Mouse (Mus musculus): ENCODE results near the gene Ndufs1. TPM values are rescaled to one million over a fixed set of nuclear protein-coding genes. Genes with fewer than 3 reads are reported as not detected.
A peak's percentile ranks its signal among the peaks of the same experiment; 100 is the strongest.
"Not testable (repeated sequence)": the region's sequence is repeated elsewhere in the genome, so short reads cannot be mapped to it uniquely, and the experiment has no call there.

The Ndufs1 gene
- total RNA-seq, 1 experiment from 2014 or later, result 142 TPM

GRCm38 (mm10) chr1:63192306-63193065, 15.9 kb upstream of the Ndufs1 start:
- ATAC-seq (replicated peaks in 1 of 2; ENCODE audit: insufficient read depth in 1 of 2, low FRiP score in 2 of 2, low TSS enrichment in 1 of 2, low read depth in 1 of 2, poor library complexity in 2 of 2, severe bottlenecking in 2 of 2), result no peak

- ATAC-seq (replicated peaks in 1 of 2; ENCODE audit: insufficient read depth in 1 of 2, low FRiP score in 2 of 2, low TSS enrichment in 1 of 2, low read depth in 1 of 2, poor library complexity in 2 of 2, severe bottlenecking in 2 of 2), result no peak
These were observed 14.2 kb upstream of the Ndufs1 start for GRCm38 (mm10) chr1:63190851-63191250.

GRCm38 (mm10) chr1:63188536-63188935, 11.9 kb upstream of the Ndufs1 start:
- no peak for ATAC-seq (replicated peaks in 1 of 2; ENCODE audit: insufficient read depth in 1 of 2, low FRiP score in 2 of 2, low TSS enrichment in 1 of 2, low read depth in 1 of 2, poor library complexity in 2 of 2, severe bottlenecking in 2 of 2)

DNA sequence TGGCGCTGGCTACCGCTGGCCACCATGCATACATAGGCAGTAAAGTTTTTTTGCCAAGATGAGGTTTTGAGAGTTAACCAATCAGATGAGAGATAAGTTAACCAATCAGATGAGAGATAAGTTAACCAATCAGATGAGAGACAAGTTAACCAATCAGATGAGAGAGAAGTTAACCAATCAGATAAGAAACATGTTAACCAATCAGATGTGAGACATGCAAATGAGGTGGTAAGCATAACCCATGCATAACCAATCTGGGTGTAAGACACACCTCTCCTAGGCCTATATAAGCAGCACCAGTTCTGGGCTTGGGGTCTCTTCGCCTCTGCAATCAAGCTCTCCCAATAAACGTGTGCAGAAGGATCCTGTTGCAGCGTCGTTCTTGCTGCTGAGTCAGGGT, 8.8 kb upstream of the Ndufs1 start:
- not testable (repeated sequence) for ATAC-seq (replicated peaks in 1 of 2; ENCODE audit: insufficient read depth in 1 of 2, low FRiP score in 2 of 2, low TSS enrichment in 1 of 2, low read depth in 1 of 2, poor library complexity in 2 of 2, severe bottlenecking in 2 of 2)

GRCm38 (mm10) chr1:63182636-63183270, 6.1 kb upstream of the Ndufs1 start:
- ATAC-seq (replicated peaks in 1 of 2; ENCODE audit: insufficient read depth in 1 of 2, low FRiP score in 2 of 2, low TSS enrichment in 1 of 2, low read depth in 1 of 2, poor library complexity in 2 of 2, severe bottlenecking in 2 of 2), result no peak

DNA sequence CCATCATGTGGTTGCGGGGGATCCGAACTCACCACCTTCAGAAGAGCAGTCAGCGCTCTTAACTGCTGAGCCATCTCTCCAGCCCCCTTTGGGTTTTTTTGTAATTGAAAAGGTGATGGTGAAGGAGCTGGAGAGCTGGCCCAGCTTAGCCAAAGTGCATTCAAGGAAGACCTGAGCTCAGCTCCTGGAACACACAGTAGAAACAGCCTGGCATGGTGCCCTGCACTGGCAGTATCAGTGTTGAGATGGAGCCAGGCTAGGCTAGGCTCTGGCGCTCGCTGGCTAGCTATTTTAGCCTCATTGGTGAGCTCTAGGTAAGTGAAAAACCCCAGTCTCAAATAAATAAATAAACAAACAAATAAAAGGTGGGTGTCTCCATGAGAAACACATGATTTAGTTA, 5.6 kb upstream of the Ndufs1 start:
- ATAC-seq (replicated peaks in 1 of 2; ENCODE audit: insufficient read depth in 1 of 2, low FRiP score in 2 of 2, low TSS enrichment in 1 of 2, low read depth in 1 of 2, poor library complexity in 2 of 2, severe bottlenecking in 2 of 2), result no peak

DNA sequence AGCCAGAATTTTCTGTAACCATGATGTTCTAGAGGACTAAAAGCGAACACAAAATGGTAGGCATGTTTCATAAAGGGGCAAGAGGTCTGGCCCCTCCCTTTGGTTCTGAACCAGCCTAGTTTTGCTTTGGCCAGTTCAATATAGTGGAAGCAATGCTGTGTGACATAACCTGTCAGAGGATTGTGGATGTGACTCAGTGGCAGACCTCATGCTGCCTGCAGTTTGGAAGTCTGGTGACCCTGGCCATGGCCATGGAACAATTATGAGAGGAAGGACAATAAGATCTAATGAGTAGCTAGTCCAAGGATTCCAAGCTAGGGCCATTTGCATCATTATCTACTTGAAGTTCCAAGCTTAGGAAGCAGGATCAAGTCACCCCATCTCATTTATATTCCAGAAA, 4.8 kb upstream of the Ndufs1 start:
- ATAC-seq (replicated peaks in 1 of 2; ENCODE audit: insufficient read depth in 1 of 2, low FRiP score in 2 of 2, low TSS enrichment in 1 of 2, low read depth in 1 of 2, poor library complexity in 2 of 2, severe bottlenecking in 2 of 2), result no peak

GRCm38 (mm10) chr1:63181019-63181418, 4.4 kb upstream of the Ndufs1 start:
- peak; percentile 79 to 84 for ATAC-seq (replicated peaks in 1 of 2; ENCODE audit: insufficient read depth in 1 of 2, low FRiP score in 2 of 2, low TSS enrichment in 1 of 2, low read depth in 1 of 2, poor library complexity in 2 of 2, severe bottlenecking in 2 of 2)

DNA sequence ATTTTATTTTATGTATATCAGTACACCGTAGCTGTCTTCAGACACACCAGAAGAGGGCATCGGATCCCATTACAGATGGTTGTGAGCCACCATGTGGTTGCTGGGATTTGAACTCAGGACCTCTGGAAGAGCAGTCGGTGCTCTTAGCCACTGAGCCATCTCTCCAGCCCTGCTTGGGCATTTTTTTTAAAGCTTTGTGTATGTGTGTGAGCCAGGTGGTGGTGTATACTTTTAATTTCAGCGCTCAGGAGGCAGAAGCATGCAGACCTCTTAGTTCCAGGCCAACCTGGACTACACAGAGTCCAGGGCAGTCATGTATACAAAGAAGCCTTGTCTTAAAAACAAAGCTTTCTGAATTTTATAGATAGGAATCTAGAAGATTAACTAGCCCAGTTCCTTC, 3.9 kb upstream of the Ndufs1 start:
- ATAC-seq (replicated peaks in 1 of 2; ENCODE audit: insufficient read depth in 1 of 2, low FRiP score in 2 of 2, low TSS enrichment in 1 of 2, low read depth in 1 of 2, poor library complexity in 2 of 2, severe bottlenecking in 2 of 2), result not testable (repeated sequence)

GRCm38 (mm10) chr1:63180122-63180521, 3.5 kb upstream of the Ndufs1 start:
- ATAC-seq (replicated peaks in 1 of 2; ENCODE audit: insufficient read depth in 1 of 2, low FRiP score in 2 of 2, low TSS enrichment in 1 of 2, low read depth in 1 of 2, poor library complexity in 2 of 2, severe bottlenecking in 2 of 2), result no peak

GRCm38 (mm10) chr1:63178308-63178707, 1.7 kb upstream of the Ndufs1 start:
- no peak for ATAC-seq (replicated peaks in 1 of 2; ENCODE audit: insufficient read depth in 1 of 2, low FRiP score in 2 of 2, low TSS enrichment in 1 of 2, low read depth in 1 of 2, poor library complexity in 2 of 2, severe bottlenecking in 2 of 2)

DNA sequence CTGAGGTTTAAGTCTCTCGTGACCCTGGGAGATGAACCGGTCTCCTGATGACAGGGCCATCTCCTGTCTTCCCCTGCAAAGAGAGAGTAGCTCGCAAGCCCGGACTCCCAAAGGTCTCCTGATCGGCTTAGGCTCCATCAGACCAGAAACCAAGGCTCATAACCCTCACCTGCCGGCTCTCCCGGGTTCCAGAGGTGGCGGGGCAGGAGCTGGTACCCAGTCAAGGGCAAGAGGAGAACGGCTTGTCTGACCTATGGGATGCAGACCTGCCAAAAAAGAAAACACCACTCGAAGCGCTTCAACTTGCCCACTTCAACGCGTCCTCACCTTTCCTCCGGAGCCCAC, 402 bp downstream of the Ndufs1 start:
- peak; percentile 2 to 15; a peak in 3 of 4 replicates for ATAC-seq (replicated peaks in 1 of 2; ENCODE audit: insufficient read depth in 1 of 2, low FRiP score in 2 of 2, low TSS enrichment in 1 of 2, low read depth in 1 of 2, poor library complexity in 2 of 2, severe bottlenecking in 2 of 2)

- no peak for ATAC-seq (replicated peaks in 1 of 2; ENCODE audit: insufficient read depth in 1 of 2, low FRiP score in 2 of 2, low TSS enrichment in 1 of 2, low read depth in 1 of 2, poor library complexity in 2 of 2, severe bottlenecking in 2 of 2)
These were observed 780 bp downstream of the Ndufs1 start for GRCm38 (mm10) chr1:63175853-63176252.

DNA sequence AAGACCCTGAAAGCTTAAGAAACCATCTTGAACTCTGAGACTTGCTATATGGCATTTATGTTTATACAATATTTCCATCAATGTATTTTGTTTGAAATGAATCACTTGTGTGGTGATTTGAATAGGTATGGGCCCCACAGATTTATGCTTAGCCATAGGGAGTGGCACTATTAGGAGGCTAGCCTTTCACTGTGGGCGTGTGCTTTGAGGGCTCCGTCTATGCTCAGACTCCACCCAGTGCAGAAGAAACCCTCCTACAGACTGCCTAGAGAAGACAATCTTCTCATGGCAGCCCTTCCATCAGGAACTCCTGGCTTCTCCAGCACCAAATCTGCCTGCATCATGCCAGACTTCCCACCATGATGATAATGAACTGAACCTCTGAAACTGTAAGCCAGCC, 8.0 kb downstream of the Ndufs1 start:
- ATAC-seq (replicated peaks in 1 of 2; ENCODE audit: insufficient read depth in 1 of 2, low FRiP score in 2 of 2, low TSS enrichment in 1 of 2, low read depth in 1 of 2, poor library complexity in 2 of 2, severe bottlenecking in 2 of 2), result no peak

DNA sequence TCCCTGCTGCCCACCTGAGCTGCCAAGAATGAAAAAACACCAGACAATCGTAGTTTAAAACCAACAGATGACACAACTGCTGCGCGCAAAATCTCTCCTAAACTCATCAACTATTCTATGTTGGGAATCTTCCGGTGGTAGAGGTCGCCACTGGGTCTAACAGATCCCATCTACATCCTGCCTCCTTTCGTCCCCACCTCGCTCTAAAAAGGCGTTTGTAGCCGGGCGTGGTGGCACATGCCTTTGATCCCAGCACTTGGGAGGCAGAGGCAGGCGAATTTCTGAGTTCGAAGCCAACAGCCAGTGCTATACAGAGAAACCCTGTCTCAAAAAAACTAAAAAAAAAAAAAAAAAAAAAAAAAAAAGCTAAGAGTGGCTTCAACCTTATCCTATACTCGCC, 36.4 kb downstream of the Ndufs1 start:
- no peak for ATAC-seq (replicated peaks in 1 of 2; ENCODE audit: insufficient read depth in 1 of 2, low FRiP score in 2 of 2, low TSS enrichment in 1 of 2, low read depth in 1 of 2, poor library complexity in 2 of 2, severe bottlenecking in 2 of 2)

DNA sequence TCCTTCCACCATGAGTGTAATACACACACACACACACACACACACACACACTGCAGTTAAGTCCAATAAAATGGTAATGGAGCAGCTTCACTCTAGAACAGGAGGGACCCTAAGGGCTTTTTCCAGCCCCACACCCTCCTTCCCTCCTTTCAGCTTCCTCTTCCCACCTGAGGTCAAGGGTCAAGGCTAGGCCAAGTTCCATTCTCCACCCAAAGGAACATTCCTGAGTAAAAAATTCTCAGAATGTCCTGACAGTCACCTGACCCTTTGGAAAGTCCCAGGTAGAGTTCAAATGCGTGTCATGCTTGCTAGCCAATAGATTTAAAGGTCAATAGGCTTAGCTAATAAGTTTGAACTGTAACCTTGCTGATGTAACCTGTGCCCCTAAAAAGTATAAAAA, 38.0 kb downstream of the Ndufs1 start:
- not testable (repeated sequence) for ATAC-seq (replicated peaks in 1 of 2; ENCODE audit: insufficient read depth in 1 of 2, low FRiP score in 2 of 2, low TSS enrichment in 1 of 2, low read depth in 1 of 2, poor library complexity in 2 of 2, severe bottlenecking in 2 of 2)

DNA sequence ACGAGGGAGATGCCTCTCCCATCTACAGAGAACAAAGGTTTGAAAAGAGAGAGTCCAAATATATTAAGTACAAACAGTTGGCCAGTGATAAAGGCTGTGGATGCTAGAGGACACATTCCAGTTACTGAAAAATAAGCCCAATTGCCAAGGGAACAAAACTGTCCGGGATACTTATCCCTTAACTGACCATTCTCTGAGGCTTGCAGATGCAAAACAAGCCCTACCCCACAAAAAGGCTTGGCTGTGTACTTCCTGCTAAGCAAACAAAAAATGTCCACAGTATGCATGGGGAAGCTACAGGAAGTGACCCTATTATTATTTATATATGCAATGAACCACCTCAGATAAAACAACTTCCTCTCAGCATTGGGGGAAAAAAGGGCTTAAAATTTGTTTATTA, 38.7 kb downstream of the Ndufs1 start:
- no peak for ATAC-seq (replicated peaks in 1 of 2; ENCODE audit: insufficient read depth in 1 of 2, low FRiP score in 2 of 2, low TSS enrichment in 1 of 2, low read depth in 1 of 2, poor library complexity in 2 of 2, severe bottlenecking in 2 of 2)

- no peak for ATAC-seq (replicated peaks in 1 of 2; ENCODE audit: insufficient read depth in 1 of 2, low FRiP score in 2 of 2, low TSS enrichment in 1 of 2, low read depth in 1 of 2, poor library complexity in 2 of 2, severe bottlenecking in 2 of 2)
These were observed 42.1 kb downstream of the Ndufs1 start for GRCm38 (mm10) chr1:63134530-63134929.

DNA sequence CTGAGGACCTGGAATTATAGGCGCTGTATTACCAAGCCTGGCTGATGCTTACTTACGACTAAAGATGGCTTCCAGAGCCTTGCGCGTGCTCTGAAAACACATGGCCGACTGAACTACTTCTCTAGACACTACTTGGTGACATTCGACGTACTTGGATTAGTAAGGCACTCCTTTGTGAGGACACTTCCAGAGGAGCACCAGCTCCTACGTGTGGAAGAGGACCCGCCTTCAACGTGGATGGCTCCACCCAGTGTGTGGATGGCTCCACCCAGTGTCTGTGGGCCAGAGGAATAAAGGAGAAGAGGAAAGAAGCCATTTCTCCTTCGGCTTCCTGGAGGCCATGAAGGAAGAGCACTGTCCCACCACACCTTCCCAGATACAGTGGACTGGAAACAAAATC, 44.9 kb downstream of the Ndufs1 start:
- no peak for ATAC-seq (replicated peaks in 1 of 2; ENCODE audit: insufficient read depth in 1 of 2, low FRiP score in 2 of 2, low TSS enrichment in 1 of 2, low read depth in 1 of 2, poor library complexity in 2 of 2, severe bottlenecking in 2 of 2)

Data from hematopoietic stem cell, adult 5-6 weeks (primary cell).